Mouse (Mus musculus) stomach, embryonic 15.5 days (tissue): ENCODE measurements around the gene Gm10912. TPM values are rescaled to one million over a fixed set of nuclear protein-coding genes. Genes with fewer than 3 reads are reported as not detected.
A peak's percentile ranks its signal among the peaks of the same experiment; 100 is the strongest.
"Not testable (repeated sequence)": the region's sequence is repeated elsewhere in the genome, so short reads cannot be mapped to it uniquely, and the experiment has no call there.

Experiments
- ATAC-seq: fragments of 200-750 bp; cut with Nextera tagmentation; 2 replicates; pipeline ENCODE4 v1.8.0; 2017; ENCODE audit warnings: low read depth, moderate number of reproducible peaks, moderate TSS enrichment; ENCODE audit not compliant: insufficient read depth, low FRiP score
- H3K27ac ChIP-seq: fragments of 300-500 bp; sonication (generic); 2 replicates; pipeline ENCODE4 v1.5.1; 2015; ENCODE audit warnings: mild to moderate bottlenecking, inconsistent platforms
- H3K27me3 ChIP-seq: fragments of 300-500 bp; sonication (generic); replicated peaks from 2 replicates; pipeline ENCODE4 v1.6.1; 2015; ENCODE audit warnings: inconsistent platforms
- H3K36me3 ChIP-seq: fragments of 300-500 bp; sonication (generic); 2 replicates; pipeline ENCODE4 v1.6.1; 2015; ENCODE audit warnings: inconsistent platforms
- H3K4me1 ChIP-seq: fragments of 300-500 bp; sonication (generic); 2 replicates; pipeline ENCODE4 v1.6.1; 2015; ENCODE audit warnings: inconsistent platforms
- H3K4me2 ChIP-seq: fragments of 300-500 bp; sonication (generic); 2 replicates; pipeline ENCODE4 v1.6.1; 2015; ENCODE audit warnings: mild to moderate bottlenecking, inconsistent platforms
- H3K4me3 ChIP-seq: fragments of 300-500 bp; sonication (generic); replicated peaks from 2 replicates; pipeline ENCODE4 v1.5.1; 2015; ENCODE audit warnings: inconsistent platforms
- H3K9ac ChIP-seq: fragments of 300-500 bp; sonication (generic); 2 replicates; pipeline ENCODE4 v1.6.1; 2015; ENCODE audit warnings: inconsistent platforms
- H3K9me3 ChIP-seq: fragments of 300-500 bp; sonication (generic); 2 replicates; pipeline ENCODE4 v1.6.1; 2016; ENCODE audit warnings: inconsistent platforms
- WGBS: fragments of 180-500 bp; shearing (Covaris S2); methylation state at CpG from one replicate; pipeline ENCODE4 v1.1.7; 2015; 5-methylcytosine and 5-hydroxymethylcytosine counted together
- polyA plus RNA-seq: library from polyadenylated mRNA; unstranded; fragments of >200 nt; fragmentation: Nextera tagmentation; extraction: Ambion mirVana; gene quantifications from 2 replicates; pipeline ENCODE4 v1.2.1, GENCODE M21; 2015

The Gm10912 gene
- 0.10 TPM in 1 of 2 replicates, not detected in the other for polyA plus RNA-seq

DNA sequence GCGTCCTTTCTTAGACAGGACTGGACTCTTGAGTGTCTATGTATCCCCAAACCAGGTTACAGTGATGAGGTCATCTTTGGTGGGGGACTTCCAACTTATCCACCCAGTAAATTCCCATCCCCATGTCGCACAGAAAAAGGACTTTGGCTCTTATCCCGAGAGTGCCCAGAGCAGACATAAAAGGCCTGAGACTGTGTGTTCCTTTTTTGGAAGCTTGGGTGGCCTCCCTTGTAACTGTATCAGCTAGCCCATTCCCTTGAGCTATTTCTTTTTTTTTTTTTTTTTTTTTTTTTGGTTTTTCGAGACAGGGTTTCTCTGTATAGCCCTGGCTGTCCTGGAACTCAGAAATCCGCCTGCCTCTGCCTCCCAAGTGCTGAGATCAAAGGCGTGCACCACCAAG, at the start of gene Gm10912:
Gene Gm10912, plus strand, starts transcription at position 301 of the 400 bp plus-strand sequence.
- not testable (repeated sequence) for H3K9ac ChIP-seq, H3K4me2 ChIP-seq, H3K27me3 ChIP-seq, H3K4me3 ChIP-seq, H3K36me3 ChIP-seq, H3K9me3 ChIP-seq, ATAC-seq, H3K27ac ChIP-seq, H3K4me1 ChIP-seq
- WGBS = 75% methylated on average over 6 of the region's 6 CpGs

DNA sequence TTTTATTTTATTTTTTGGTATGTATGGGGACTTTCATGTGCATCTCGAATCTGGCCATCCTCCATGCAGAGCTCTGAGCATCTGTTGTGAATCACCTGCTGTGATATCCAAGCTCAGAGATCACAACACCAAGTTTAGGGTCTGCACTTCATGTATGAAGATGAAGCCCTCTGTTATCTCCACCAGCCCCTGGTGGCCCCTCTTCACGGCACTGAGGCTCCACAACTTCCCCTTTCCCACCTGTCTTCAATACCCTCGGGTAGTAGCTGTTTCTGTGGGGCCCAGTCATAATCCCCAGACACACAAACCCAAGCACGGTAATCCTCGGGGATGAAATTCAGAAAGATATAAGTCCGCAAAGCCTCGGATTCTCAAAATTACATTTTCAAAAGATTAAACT, 42.5 kb upstream of the Gm10912 start:
- no peak overlapping the region for H3K4me2 ChIP-seq
- ATAC-seq = no peak
- no peaks in the 10 kb centered on the region for H3K9me3 ChIP-seq
- 79% methylated on average over 7 of the region's 7 CpGs for WGBS
- H3K27me3 ChIP-seq = no peaks in the 10 kb centered on the region
- peaks cover 3% of the 10 kb centered on the region; the same call in 1 of the 2 replicates for H3K4me1 ChIP-seq
- H3K27ac ChIP-seq = no peak overlapping the region
- H3K9ac ChIP-seq = no peak overlapping the region
- H3K36me3 ChIP-seq = no peaks in the 10 kb centered on the region
- H3K4me3 ChIP-seq = no peak overlapping the region

DNA sequence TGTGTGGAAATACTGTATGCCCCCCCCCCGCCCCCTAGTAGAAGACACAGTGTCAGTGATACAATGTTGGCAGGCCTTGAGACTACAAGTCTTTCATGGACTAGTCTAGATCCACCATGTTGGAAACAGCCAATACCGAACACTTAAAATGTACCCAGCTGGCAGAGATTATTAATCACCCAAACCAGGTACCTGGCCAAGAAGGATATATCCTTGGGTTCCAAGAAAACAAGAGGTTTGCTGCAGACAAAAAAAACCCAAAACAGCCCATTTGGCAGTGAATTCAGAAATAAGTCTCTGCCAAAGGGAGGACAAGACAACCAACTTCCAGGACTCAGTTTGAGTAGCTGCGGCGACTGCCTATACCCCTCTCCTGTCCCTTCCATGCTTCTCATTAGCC, 41.0 kb upstream of the Gm10912 start:
- WGBS = 93% methylated on average over 4 of the region's 4 CpGs
- peaks cover 9% of the 10 kb centered on the region; the same call in 1 of the 2 replicates for H3K4me1 ChIP-seq
- H3K9me3 ChIP-seq = no peaks in the 10 kb centered on the region
- no peaks in the 10 kb centered on the region for H3K36me3 ChIP-seq
- no peak overlapping the region for H3K9ac ChIP-seq
- no peak for ATAC-seq
- H3K27me3 ChIP-seq = no peaks in the 10 kb centered on the region
- no peak overlapping the region for H3K4me2 ChIP-seq
- H3K27ac ChIP-seq = no peak overlapping the region
- H3K4me3 ChIP-seq = no peak overlapping the region

DNA sequence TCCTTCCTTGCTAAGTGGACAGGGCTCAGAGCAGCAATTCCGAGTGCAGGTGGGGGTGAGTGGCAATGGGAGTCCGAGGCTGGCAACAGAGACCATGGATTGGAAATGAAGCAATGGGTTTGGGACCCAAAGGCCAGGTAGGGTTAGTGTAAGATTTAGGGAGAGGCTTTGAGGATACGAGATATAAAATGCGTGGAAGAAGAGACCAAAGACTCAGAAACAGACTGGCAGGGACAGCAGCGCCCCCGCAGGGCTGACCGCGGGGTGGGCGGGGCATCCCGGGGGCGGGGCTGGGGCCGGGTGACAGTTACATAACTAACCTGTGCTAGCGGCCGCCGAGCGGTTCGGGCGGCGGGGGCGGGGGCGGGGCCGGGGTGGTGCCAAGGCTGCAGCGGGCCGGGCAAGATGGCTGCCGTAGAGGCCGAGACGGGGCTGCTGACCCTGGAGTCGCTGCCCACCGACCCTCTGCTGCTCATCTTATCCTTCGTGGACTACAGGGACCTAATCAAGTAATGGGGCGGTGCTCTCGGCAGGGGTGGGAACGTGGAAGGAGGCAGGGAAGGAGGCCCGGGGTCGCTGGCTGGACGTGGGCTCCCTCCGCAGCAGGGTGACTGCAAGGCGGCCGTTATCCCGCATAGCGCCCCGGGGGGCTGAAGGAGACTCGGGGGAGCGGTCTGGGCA, 38.0 kb upstream of the Gm10912 start, which contains the start of gene Fbxo3:
Gene Fbxo3, plus strand, starts transcription at position 264 of the 681 bp plus-strand sequence.
- H3K4me1 ChIP-seq = peaks cover 11% of the 10 kb centered on the region; the same call in 1 of the 2 replicates
- peak within 1 kb of the TSS; percentile 92 for H3K9ac ChIP-seq
- under 1% methylated on average over 42 of the region's 44 CpGs for WGBS
- peaks cover 3% of the 10 kb centered on the region; the same call in 1 of the 2 replicates for H3K36me3 ChIP-seq
- no peaks in the 10 kb centered on the region for H3K9me3 ChIP-seq
- peak within 1 kb of the TSS; percentile 72 for H3K4me2 ChIP-seq
- H3K4me3 ChIP-seq = peak within 1 kb of the TSS; percentile 94
- peak within 1 kb of the TSS; percentile 5 for H3K27ac ChIP-seq
- no peaks in the 10 kb centered on the region for H3K27me3 ChIP-seq
- ATAC-seq = peak; percentile 95

DNA sequence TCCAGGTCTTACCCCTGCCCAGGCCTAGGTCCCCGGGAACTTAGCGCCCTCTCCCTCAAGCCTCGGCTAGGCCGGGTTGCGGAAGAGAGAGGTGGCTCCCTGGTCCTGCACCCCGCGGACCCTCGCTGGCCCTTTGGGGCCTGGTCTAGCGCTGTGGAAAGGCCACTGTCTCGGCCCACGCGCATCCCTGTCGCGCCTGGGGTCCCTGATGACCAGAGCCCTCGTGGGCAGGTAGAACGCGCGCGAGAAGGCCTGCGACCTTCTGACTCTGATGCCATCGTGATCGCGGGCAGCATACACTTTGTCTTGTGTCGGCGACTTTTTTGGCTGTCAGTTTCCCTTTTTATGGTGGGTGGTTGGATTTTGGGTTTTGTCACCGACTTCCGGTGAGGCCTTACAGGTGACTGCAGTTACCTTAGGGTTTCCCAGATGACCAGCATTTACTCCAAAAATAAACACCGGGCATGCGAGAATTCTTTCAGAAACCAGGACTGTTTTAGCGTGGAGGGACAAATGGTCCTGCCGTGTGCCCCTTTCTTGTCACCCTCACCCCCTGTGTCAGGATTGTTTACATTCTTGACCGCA, 37.4 kb upstream of the Gm10912 start, which contains the start of gene 4931422A03Rik:
Gene 4931422A03Rik, minus strand, starts transcription at position 223 of the 585 bp plus-strand sequence.
- H3K36me3 ChIP-seq = peaks cover 3% of the 10 kb centered on the region; the same call in 1 of the 2 replicates
- H3K4me1 ChIP-seq = peaks cover 11% of the 10 kb centered on the region; the same call in 1 of the 2 replicates
- H3K4me2 ChIP-seq = peak within 1 kb of the TSS; percentile 72
- H3K27me3 ChIP-seq = no peaks in the 10 kb centered on the region
- under 1% methylated on average over 32 of the region's 32 CpGs for WGBS
- no peaks in the 10 kb centered on the region for H3K9me3 ChIP-seq
- H3K27ac ChIP-seq = peak within 1 kb of the TSS; percentile 5
- peak within 1 kb of the TSS; percentile 92 for H3K9ac ChIP-seq
- ATAC-seq = no peak; the same call in 1 of the 2 replicates
- H3K4me3 ChIP-seq = peak within 1 kb of the TSS; percentile 94

DNA sequence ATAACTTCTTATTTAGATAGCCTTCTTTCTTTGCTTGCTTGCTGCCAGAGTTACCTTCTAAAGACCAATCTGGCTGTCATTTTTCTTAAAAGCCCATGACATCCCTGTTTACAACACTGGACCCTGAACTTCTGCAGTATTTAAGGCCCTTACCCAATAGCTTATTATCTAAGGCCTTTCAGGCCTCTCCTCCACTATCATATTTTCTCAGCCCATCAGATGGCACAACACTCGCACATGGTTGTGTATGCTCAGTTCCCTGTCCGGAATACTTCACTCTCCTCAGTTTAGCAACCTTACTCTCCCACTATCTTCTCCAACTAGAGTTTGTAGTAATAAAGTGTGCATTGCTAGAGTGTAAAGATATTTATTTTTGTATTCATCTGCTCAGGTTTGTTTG, 36.6 kb upstream of the Gm10912 start:
- Histone ChIP-seq H3K27me3 (no peaks in the 10 kb centered on the region), H3K9me3 (no peaks in the 10 kb centered on the region), H3K36me3 (peaks cover 7% of the 10 kb centered on the region; the same call in 1 of the 2 replicates), H3K9ac (no peak overlapping the region), H3K4me3 (peak overlapping the region; percentile 94), H3K4me1 (peaks cover 11% of the 10 kb centered on the region; the same call in 1 of the 2 replicates), H3K4me2 (peak overlapping the region; percentile 72), H3K27ac (no peak overlapping the region; the same call in 1 of the 2 replicates)
- WGBS = 60% methylated on average over 2 of the region's 2 CpGs
- ATAC-seq = no peak

DNA sequence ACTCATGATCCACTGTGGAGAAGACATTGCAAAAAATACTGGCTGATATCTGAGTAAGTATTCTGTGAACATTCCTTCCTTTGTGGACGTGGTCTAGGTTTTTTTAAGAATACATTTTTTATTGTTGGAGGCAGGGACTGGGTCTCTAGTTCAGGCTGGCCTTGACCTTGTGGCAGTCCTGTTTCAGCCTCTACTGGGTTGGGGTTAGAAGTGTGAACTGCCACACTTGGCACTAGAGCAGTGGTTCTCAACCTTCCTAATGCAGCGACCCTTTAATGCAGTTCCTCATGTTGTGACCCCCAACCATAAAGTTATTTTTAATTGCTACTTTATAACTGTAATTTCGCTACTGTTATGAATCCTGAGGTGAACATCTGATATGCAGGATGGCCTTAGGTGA, 35.2 kb upstream of the Gm10912 start:
- WGBS = 74% methylated on average over 3 of the region's 3 CpGs
- no peak overlapping the region for H3K4me2 ChIP-seq
- no peaks in the 10 kb centered on the region for H3K9me3 ChIP-seq
- H3K36me3 ChIP-seq = peaks cover 9% of the 10 kb centered on the region; the same call in 1 of the 2 replicates
- ATAC-seq = no peak
- H3K4me3 ChIP-seq = no peak overlapping the region
- H3K4me1 ChIP-seq = peaks cover 11% of the 10 kb centered on the region; the same call in 1 of the 2 replicates
- H3K27ac ChIP-seq = no peak overlapping the region
- no peaks in the 10 kb centered on the region for H3K27me3 ChIP-seq
- no peak overlapping the region for H3K9ac ChIP-seq

DNA sequence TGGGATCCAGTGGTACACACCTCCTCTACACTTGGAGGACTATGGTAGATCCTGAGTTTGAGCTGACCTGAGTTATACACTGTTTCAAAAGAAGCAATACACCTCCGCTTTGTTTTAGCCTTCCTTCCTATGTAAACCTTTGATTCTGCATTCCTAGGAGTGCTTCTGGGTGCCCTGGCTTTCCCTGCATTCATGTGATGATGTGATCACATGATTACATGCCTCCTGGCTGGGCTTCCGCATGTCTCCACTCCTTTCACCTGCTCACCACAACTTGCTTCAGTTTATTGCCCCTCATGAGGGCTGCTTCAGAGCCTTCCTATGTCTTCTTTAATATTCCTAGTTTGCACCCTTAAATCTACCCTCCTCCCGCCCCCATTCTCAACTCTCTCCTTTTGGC, 33.6 kb upstream of the Gm10912 start:
- H3K27ac ChIP-seq = no peak overlapping the region
- no peaks in the 10 kb centered on the region for H3K27me3 ChIP-seq
- no peaks in the 10 kb centered on the region for H3K9me3 ChIP-seq
- no peak overlapping the region for H3K4me3 ChIP-seq
- ATAC-seq = no peak
- no peak overlapping the region for H3K4me2 ChIP-seq
- peaks cover 11% of the 10 kb centered on the region; the same call in 1 of the 2 replicates for H3K36me3 ChIP-seq
- H3K4me1 ChIP-seq = peaks cover 11% of the 10 kb centered on the region; the same call in 1 of the 2 replicates
- H3K9ac ChIP-seq = no peak overlapping the region
- 93% methylated on average over 3 of the region's 3 CpGs for WGBS

DNA sequence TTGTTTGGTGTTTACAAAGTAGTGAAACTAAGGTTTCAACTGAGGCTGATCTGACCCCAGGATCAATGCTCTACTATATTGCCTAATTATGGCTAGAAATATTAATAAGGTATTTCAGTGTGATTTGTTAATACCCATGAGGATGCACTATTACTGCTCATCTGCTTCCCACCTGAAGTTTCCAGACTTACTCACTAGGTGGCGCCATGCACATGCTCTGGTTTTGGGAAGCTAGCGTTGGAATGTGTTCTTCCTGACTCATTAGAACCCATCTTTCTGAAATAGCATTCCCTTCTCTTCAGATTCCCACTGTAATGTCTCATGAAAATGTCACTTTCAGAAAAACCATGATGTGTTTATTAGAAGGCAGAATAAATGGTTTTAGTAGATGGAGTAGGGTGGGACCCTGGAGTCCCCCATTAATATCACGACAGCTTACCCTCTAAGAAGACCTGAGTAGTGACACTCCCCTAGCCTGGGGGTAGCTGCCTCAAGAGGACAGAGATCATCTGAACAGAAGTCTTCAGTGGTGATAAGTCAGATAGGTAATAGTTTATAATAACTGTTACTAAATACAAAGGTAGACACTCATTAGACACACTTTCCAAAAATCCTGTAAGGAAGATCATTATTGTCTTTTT, 30.7 kb upstream of the Gm10912 start:
- WGBS = 32% methylated on average over 3 of the region's 3 CpGs
- Histone ChIP-seq H3K27me3 (no peaks in the 10 kb centered on the region), H3K4me3 (no peak overlapping the region), H3K4me1 (no peaks in the 10 kb centered on the region), H3K4me2 (no peak overlapping the region), H3K9ac (no peak overlapping the region), H3K9me3 (no peaks in the 10 kb centered on the region), H3K36me3 (peaks cover 15% of the 10 kb centered on the region; the same call in 1 of the 2 replicates), H3K27ac (no peak overlapping the region)
- no peak for ATAC-seq

DNA sequence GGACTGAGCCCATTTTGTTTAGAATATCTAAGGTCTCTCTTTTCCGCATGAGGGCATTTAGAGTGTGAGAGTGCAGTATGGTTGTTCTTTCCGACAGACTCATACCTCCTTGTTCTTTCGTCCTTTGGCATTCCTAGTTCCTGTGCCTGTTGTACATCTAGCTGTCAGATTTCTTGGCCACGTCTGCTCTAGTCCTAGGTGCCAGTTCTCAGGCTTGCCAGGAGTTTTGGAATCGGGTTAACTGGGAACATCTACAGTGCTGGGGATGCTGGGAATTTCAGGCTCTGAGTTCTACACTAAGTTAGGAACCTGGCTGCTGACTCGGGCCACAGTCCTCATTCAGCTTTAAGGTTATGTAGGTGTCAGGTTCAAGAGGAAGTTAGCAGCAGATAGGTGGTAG, 30.0 kb upstream of the Gm10912 start:
- Histone ChIP-seq H3K4me3 (no peak overlapping the region), H3K9me3 (no peaks in the 10 kb centered on the region), H3K36me3 (peaks cover 15% of the 10 kb centered on the region; the same call in 1 of the 2 replicates), H3K9ac (no peak overlapping the region), H3K4me2 (no peak overlapping the region), H3K27me3 (no peaks in the 10 kb centered on the region), H3K27ac (no peak overlapping the region), H3K4me1 (no peaks in the 10 kb centered on the region)
- 80% methylated on average over 6 of the region's 6 CpGs for WGBS
- ATAC-seq = no peak

DNA sequence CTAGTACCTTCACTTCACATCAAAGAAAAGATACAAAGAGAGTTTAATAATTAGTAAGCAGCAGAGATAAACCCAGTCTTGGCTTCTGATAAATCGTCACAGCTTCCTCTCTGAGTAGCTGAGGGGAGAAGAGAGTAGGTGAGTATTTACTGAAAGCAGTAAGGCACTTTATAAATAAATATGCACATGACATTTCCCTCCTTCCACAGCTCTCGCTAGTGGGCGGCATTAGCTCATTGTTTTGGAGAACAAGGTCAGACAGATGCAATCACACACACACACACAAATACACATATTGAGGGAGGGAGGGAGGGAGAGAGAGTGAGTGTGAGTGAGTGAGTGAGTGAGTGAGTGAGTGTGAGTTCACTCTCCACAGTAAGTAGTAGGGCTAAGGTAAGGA, 29.3 kb upstream of the Gm10912 start:
- H3K36me3 ChIP-seq = peaks cover 15% of the 10 kb centered on the region; the same call in 1 of the 2 replicates
- no peaks in the 10 kb centered on the region for H3K4me1 ChIP-seq
- no peak overlapping the region for H3K4me3 ChIP-seq
- H3K9me3 ChIP-seq = no peaks in the 10 kb centered on the region
- 52% methylated on average over 3 of the region's 3 CpGs for whole genome bisulfite sequencing
- no peak for ATAC-seq
- no peak overlapping the region for H3K4me2 ChIP-seq
- H3K27me3 ChIP-seq = no peaks in the 10 kb centered on the region
- no peak overlapping the region for H3K9ac ChIP-seq
- H3K27ac ChIP-seq = no peak overlapping the region
